Mouse (Mus musculus) forebrain, embryonic 14.5 days (tissue): Measurements from ENCODE around the gene Gm29797. TPM values are rescaled to one million over a fixed set of nuclear protein-coding genes. Genes with fewer than 3 reads are reported as not detected.

Source experiments
- ATAC-seq: fragments of 200-750 bp; cut with Nextera tagmentation; 2 replicates; pipeline ENCODE4 v1.8.0; 2017; ENCODE audit warnings: mild to moderate bottlenecking, moderate library complexity
- DNase-seq: peaks from one replicate; pipeline ENCODE4 v3.0.0-alpha.2; 2015; ENCODE audit warnings: low spot score
- H3K27ac ChIP-seq: fragments of 300-500 bp; sonication (generic); 2 replicates; pipeline ENCODE4 v1.5.1; 2014; ENCODE audit warnings: low read depth, mild to moderate bottlenecking, control low read depth, low read length, moderate library complexity
- H3K27me3 ChIP-seq: fragments of 300-500 bp; sonication (generic); replicated peaks from 2 replicates; pipeline ENCODE4 v1.6.1; 2014; ENCODE audit warnings: low read length, control low read depth, mixed read lengths; ENCODE audit not compliant: control insufficient read depth, insufficient read depth
- H3K36me3 ChIP-seq: fragments of 300-500 bp; sonication (generic); 2 replicates; pipeline ENCODE4 v1.6.1; 2014; ENCODE audit warnings: low read length, control low read depth; ENCODE audit not compliant: control insufficient read depth, insufficient read depth
- H3K4me1 ChIP-seq: fragments of 300-500 bp; sonication (generic); 2 replicates; pipeline ENCODE4 v1.6.1; 2014; ENCODE audit warnings: antibody characterized with exemption, low read length, control low read depth; ENCODE audit not compliant: control insufficient read depth, insufficient read depth
- H3K4me2 ChIP-seq: fragments of 300-500 bp; sonication (generic); 2 replicates; pipeline ENCODE4 v1.6.1; 2014; ENCODE audit warnings: mild to moderate bottlenecking, control low read depth, low read length
- H3K4me3 ChIP-seq: fragments of 300-500 bp; sonication (generic); 2 replicates; pipeline ENCODE4 v1.5.1; 2014; ENCODE audit warnings: low read depth, low read length, control low read depth
- H3K9ac ChIP-seq: fragments of 300-500 bp; sonication (generic); 2 replicates; pipeline ENCODE4 v1.6.1; 2014; ENCODE audit warnings: mild to moderate bottlenecking, low read length, control low read depth, moderate library complexity
- H3K9me3 ChIP-seq: fragments of 300-500 bp; sonication (generic); replicated peaks from 2 replicates; pipeline ENCODE4 v1.6.1; 2016; ENCODE audit warnings: low read length, control low read depth, mixed read lengths; ENCODE audit not compliant: control insufficient read depth
- WGBS: fragments of 180-500 bp; shearing (Covaris S2); extraction: QIAGEN DNeasy Blood & Tissue Kit; methylation state at CpG from one replicate; pipeline ENCODE4 v1.1.7; 2014; 5-methylcytosine and 5-hydroxymethylcytosine counted together
- polyA plus RNA-seq: library from polyadenylated mRNA; unstranded; fragments of >200 nt; fragmentation: Nextera tagmentation; extraction: Ambion mirVana; gene quantifications from 2 replicates; pipeline ENCODE4 v1.2.1, GENCODE M21; 2014

The Gm29797 gene
- not detected in 2 replicates for polyA plus RNA-seq

DNA sequence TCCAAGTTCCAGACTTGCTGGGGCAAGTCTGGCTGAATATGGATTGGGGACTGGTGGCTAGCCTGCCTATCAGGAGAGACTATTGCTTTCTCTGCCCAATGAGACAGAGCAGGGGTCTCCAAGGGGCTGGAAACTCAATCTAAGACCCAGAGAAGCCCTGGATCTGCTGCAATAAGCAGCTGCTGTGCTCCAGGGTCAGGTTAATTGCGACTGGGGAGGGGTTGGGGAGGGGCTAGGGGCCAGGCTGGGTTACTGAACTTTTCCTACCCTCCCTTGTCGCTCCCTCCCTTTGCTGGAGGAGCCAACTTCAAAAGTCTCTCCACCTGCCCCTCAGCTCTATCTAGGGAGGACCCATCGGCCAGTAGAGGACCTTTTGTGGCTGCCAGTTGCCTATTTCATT is at the start of gene Gm29797:
TSS of gene Gm29797 (plus strand) at position 301 of the 400 bp plus-strand sequence.
- H3K9me3 ChIP-seq: no peaks in the 10 kb centered on the region
- DNase-seq (no peak), ATAC-seq (no peak)
- H3K36me3 ChIP-seq: peaks cover 63% of the 10 kb centered on the region
- no peaks in the 10 kb centered on the region; the same call in 1 of the 2 replicates for H3K4me1 ChIP-seq
- H3K4me3 ChIP-seq: no peak within 1 kb of the TSS
- no peak within 1 kb of the TSS for H3K27ac ChIP-seq
- 83% methylated on average over 3 of the region's 3 CpGs for WGBS
- H3K4me2 ChIP-seq: no peak within 1 kb of the TSS
- no peaks in the 10 kb centered on the region for H3K27me3 ChIP-seq
- no peak within 1 kb of the TSS for H3K9ac ChIP-seq

- Histone ChIP-seq H3K36me3 (peaks cover 64% of the 10 kb centered on the region), H3K4me1 (no peaks in the 10 kb centered on the region), H3K9me3 (no peaks in the 10 kb centered on the region), H3K9ac (no peak overlapping the region), H3K4me2 (no peak overlapping the region), H3K4me3 (no peak overlapping the region), H3K27ac (no peak overlapping the region), H3K27me3 (no peaks in the 10 kb centered on the region)
- ATAC-seq: no peak
- DNase-seq: no peak
- 93% methylated on average over 5 of the region's 5 CpGs for WGBS
Measured at GRCm38 (mm10) chr2:181618761-181619495, 37.9 kb upstream of the Gm29797 start.

- Histone ChIP-seq H3K36me3 (peaks cover 71% of the 10 kb centered on the region), H3K4me1 (no peaks in the 10 kb centered on the region), H3K9ac (no peak overlapping the region), H3K27me3 (no peaks in the 10 kb centered on the region), H3K27ac (no peak overlapping the region), H3K9me3 (no peaks in the 10 kb centered on the region), H3K4me2 (no peak overlapping the region), H3K4me3 (no peak overlapping the region)
- DNase-seq (peak; percentile 42), ATAC-seq (no peak)
Measured at GRCm38 (mm10) chr2:181623401-181623800, 33.4 kb upstream of the Gm29797 start.

- Histone ChIP-seq H3K4me3 (no peak overlapping the region), H3K9me3 (no peaks in the 10 kb centered on the region), H3K4me2 (no peak overlapping the region), H3K27me3 (no peaks in the 10 kb centered on the region), H3K9ac (no peak overlapping the region), H3K4me1 (no peaks in the 10 kb centered on the region), H3K27ac (no peak overlapping the region), H3K36me3 (peaks cover 59% of the 10 kb centered on the region)
- no peak for ATAC-seq
- DNase-seq: no peak
Measured at GRCm38 (mm10) chr2:181628471-181628870, 28.4 kb upstream of the Gm29797 start.

- H3K27ac ChIP-seq: no peak overlapping the region
Measured at GRCm38 (mm10) chr2:181632624-181633023, 24.2 kb upstream of the Gm29797 start.

DNA sequence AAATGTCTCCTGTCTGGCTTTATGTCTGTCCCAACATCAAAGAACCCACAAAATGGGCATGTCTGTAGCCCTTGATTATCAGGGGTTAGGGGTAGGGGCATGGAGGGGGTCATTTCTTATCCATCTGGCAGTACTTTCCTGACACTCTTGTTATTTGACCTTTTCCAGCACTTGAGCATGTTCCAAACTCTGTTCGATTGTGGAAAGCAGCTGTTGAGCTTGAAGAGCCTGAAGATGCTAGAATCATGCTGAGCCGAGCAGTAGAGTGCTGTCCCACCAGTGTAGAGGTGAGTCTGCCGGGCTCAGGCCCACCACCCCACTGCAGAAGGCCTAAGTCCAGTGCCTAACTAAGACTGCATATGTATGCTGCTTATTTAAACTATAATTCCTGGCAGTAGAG is 21.0 kb upstream of the Gm29797 start:
- WGBS: 90% methylated on average over 3 of the region's 3 CpGs
- no peak overlapping the region for H3K4me3 ChIP-seq
- DNase-seq (no peak), ATAC-seq (no peak)
- H3K36me3 ChIP-seq: peaks cover 79% of the 10 kb centered on the region
- no peaks in the 10 kb centered on the region for H3K4me1 ChIP-seq
- no peak overlapping the region for H3K9ac ChIP-seq
- H3K27me3 ChIP-seq: no peaks in the 10 kb centered on the region
- H3K27ac ChIP-seq: no peak overlapping the region
- no peak overlapping the region for H3K4me2 ChIP-seq
- H3K9me3 ChIP-seq: no peaks in the 10 kb centered on the region

More at GRCm38 (mm10) chr2:181632624-181633023, 24.2 kb upstream of the Gm29797 start:
- Histone ChIP-seq H3K9ac (no peak overlapping the region), H3K4me2 (no peak overlapping the region), H3K27me3 (no peaks in the 10 kb centered on the region), H3K4me3 (no peak overlapping the region), H3K9me3 (no peaks in the 10 kb centered on the region), H3K4me1 (no peaks in the 10 kb centered on the region), H3K36me3 (peaks cover 72% of the 10 kb centered on the region)
- 95% methylated on average over 6 of the region's 6 CpGs for WGBS
- ATAC-seq (no peak), DNase-seq (no peak)

DNA sequence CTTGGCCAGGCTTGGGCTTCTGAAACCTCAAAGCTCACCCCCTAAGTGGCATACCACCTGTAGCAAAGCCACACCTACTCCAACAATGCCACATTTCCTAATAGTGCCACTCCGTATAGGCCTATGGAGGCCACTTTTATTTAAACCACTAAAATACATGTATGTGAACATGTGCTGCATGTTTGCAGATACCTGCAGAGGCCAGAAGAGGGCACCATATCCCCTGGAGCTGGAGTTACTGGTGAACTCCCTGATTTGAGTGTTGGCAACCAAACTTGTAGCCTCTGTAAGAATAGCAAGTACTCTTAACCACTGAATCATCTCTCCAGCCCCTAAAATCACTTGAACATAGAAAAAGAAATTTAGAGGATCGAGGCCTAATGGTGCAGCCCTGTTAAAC is 12.5 kb upstream of the Gm29797 start:
- no peaks in the 10 kb centered on the region for H3K27me3 ChIP-seq
- H3K9me3 ChIP-seq: no peaks in the 10 kb centered on the region
- H3K4me3 ChIP-seq: no peak overlapping the region
- no peak for ATAC-seq
- H3K4me2 ChIP-seq: no peak overlapping the region
- 84% methylated on average over 2 of the region's 2 CpGs for WGBS
- no peak overlapping the region for H3K9ac ChIP-seq
- H3K27ac ChIP-seq: no peak overlapping the region
- no peaks in the 10 kb centered on the region for H3K4me1 ChIP-seq
- peaks cover 82% of the 10 kb centered on the region for H3K36me3 ChIP-seq
- DNase-seq: peak; percentile 72

DNA sequence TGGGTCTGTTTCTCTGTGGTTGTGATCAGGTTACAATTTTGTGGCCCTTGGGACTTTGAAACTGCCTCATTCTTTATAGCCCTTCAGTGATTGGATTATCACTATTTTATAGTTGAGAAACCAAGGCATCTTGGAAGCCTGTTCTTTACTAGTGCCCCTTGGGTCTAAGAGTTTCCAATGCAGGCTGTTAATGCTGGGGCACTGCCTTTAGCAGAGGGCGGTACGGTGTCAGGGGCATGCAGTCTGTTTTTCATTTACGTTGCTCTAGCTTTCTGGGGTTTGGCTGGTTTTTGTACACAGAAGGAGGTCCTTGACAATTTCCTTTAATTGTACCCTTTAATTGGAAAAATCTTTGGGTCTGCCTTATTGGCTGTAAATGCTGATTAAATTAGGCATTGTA is 11.2 kb upstream of the Gm29797 start:
- no peaks in the 10 kb centered on the region for H3K4me1 ChIP-seq
- DNase-seq (no peak), ATAC-seq (no peak)
- H3K9me3 ChIP-seq: no peaks in the 10 kb centered on the region
- H3K27me3 ChIP-seq: no peaks in the 10 kb centered on the region
- H3K27ac ChIP-seq: no peak overlapping the region
- no peak overlapping the region for H3K4me3 ChIP-seq
- WGBS: 85% methylated on average over 3 of the region's 3 CpGs
- H3K9ac ChIP-seq: no peak overlapping the region
- peaks cover 83% of the 10 kb centered on the region for H3K36me3 ChIP-seq
- no peak overlapping the region for H3K4me2 ChIP-seq

- 92% methylated on average over 6 of the region's 6 CpGs for WGBS
Measured at GRCm38 (mm10) chr2:181646626-181647472, 10.0 kb upstream of the Gm29797 start.

More at GRCm38 (mm10) chr2:181646626-181647472, 10.0 kb upstream of the Gm29797 start:
- DNase-seq: no peak
- H3K36me3 ChIP-seq: peaks cover 86% of the 10 kb centered on the region
- H3K27me3 ChIP-seq: no peaks in the 10 kb centered on the region
- no peak overlapping the region for H3K4me2 ChIP-seq
- ATAC-seq: no peak
- no peak overlapping the region for H3K4me3 ChIP-seq
- no peaks in the 10 kb centered on the region for H3K4me1 ChIP-seq
- no peak overlapping the region for H3K27ac ChIP-seq
- H3K9me3 ChIP-seq: no peaks in the 10 kb centered on the region
- H3K9ac ChIP-seq: no peak overlapping the region
